Mouse (Mus musculus): ENCODE measurements at regions not wholly inside any gene's neighbourhood (a gene's known extent, or its start where the extent isn't known, plus 50 kb on each side); places are given as distances from the start of the nearest gene placed in this dataset.

DNA sequence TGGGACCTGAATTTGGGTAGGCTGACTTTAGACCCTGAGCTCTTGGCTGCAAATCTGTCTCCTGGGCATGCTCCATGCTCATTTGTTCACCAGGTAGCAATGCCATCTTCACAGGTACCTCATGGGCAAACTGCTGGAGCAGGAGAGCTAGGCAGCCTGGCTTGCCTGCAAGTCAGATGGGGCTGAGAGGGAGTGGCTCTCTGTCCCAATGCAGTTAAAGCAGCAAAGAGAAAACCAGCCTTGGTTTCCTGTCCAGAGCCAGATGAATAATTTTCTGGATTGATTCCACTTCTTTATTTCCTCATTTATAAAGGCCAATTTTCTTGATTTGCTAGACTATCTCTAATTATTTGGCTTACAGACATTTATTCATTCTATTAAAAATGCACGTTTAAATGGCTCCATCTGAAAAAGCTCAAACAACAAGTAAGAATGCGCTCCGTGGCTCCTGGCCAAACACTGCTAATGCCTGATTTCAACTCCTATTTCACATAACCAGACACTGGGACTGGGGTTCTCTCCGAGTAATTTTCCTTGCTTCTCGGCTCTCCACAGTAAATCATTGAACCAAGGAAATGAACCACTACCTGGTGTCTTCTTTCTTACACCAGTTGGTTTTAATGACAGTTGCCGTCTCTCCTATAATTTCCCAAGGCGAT lies 60.5 kb downstream of the Rsl24d1 start:
- no peaks in the 10 kb centered on the region for H3K4me1 ChIP-seq
- H3K9ac ChIP-seq = no peak overlapping the region
- H3K27ac ChIP-seq = no peak overlapping the region
- WGBS = 57% methylated on average over 7 of the region's 7 CpGs
- no peaks in the 10 kb centered on the region for H3K27me3 ChIP-seq (replicated peaks)
- H3K4me2 ChIP-seq = no peak overlapping the region
- no peak for ATAC-seq (ENCODE audit: insufficient read depth, low FRiP score, low read depth)
- no peak overlapping the region for H3K4me3 ChIP-seq (replicated peaks)
- no peaks in the 10 kb centered on the region for H3K36me3 ChIP-seq
- H3K9me3 ChIP-seq = no peaks in the 10 kb centered on the region

DNA sequence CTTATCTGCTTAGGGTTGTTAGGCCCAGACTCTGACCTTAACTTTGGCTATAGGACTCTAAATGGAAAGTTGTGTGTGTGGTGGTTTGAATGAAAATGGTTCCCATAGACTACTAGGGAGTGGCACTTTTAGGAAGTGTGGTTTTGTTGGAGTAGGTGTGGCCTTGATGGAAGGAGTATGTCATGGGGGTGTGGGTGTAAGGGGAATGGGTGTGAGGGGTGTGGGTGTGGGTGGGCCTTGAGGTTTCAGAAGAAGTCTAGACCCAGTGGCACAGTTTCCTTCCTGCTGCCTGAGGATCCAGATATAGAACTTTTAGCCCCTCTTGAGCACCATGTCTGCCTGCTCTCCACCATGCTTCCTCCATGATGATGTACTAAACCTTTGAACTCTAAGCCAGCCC lies 63.4 kb downstream of the Rsl24d1 start:
- no peaks in the 10 kb centered on the region for H3K27me3 ChIP-seq (replicated peaks)
- H3K4me1 ChIP-seq = no peaks in the 10 kb centered on the region
- no peaks in the 10 kb centered on the region for H3K9me3 ChIP-seq
- no peak overlapping the region for H3K4me2 ChIP-seq
- H3K27ac ChIP-seq = no peak overlapping the region
- no peak overlapping the region for H3K9ac ChIP-seq
- no peaks in the 10 kb centered on the region for H3K36me3 ChIP-seq
- ATAC-seq (ENCODE audit: insufficient read depth, low FRiP score, low read depth) = no peak
- H3K4me3 ChIP-seq (replicated peaks) = no peak overlapping the region

DNA sequence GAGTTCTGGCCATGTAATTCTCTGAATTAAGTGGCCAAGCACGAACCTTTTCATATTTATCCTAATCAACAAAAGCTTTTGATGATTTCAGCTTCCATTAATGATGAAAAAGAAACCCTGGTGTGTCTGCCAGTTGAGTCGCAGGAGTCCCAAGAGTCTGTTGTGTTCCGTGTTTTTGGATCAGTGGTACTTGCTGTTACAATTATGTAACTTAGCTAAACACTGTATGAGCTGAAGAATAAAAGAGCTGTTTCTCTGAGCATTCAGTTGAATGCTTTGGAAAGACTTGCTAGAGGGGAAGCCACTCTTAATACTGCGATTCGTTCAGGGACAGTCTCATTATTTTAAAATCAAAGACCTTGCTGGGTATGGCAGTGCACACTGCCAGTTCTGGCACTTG lies 70.1 kb downstream of the Rsl24d1 start:
- H3K4me1 ChIP-seq = no peaks in the 10 kb centered on the region
- 81% methylated on average over 5 of the region's 5 CpGs for WGBS
- no peak overlapping the region for H3K4me2 ChIP-seq
- H3K4me3 ChIP-seq (replicated peaks) = no peak overlapping the region
- H3K36me3 ChIP-seq = no peaks in the 10 kb centered on the region
- H3K9me3 ChIP-seq = no peaks in the 10 kb centered on the region
- no peaks in the 10 kb centered on the region for H3K27me3 ChIP-seq (replicated peaks)
- H3K9ac ChIP-seq = no peak overlapping the region
- no peak overlapping the region for H3K27ac ChIP-seq
- ATAC-seq (ENCODE audit: insufficient read depth, low FRiP score, low read depth) = no peak

DNA sequence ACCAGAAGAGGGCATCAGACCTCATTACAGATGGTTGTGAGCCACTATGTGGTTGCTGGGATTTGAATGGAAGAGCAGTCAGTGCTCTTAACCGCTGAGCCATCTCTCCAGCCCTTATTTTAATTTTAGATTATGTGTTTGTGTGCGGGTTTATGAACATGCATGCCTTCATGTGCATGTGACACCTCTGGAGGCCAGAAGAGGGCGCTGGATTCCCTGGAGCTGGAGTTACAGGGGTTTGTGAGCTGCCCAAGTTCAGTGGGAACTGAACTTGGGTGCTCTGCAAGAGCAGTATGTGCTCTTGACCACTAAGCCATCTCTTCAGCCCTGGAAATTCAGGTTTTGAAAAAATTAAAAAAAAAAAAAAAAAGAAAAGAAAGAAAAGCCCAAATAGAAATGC lies 71.7 kb downstream of the Rsl24d1 start:
- no peaks in the 10 kb centered on the region for H3K9me3 ChIP-seq
- H3K36me3 ChIP-seq = no peaks in the 10 kb centered on the region
- H3K27ac ChIP-seq = no peak overlapping the region
- H3K9ac ChIP-seq = no peak overlapping the region
- H3K4me1 ChIP-seq = no peaks in the 10 kb centered on the region
- no peak overlapping the region for H3K4me2 ChIP-seq
- 38% methylated on average over 3 of the region's 3 CpGs for WGBS
- ATAC-seq (ENCODE audit: insufficient read depth, low FRiP score, low read depth) = no peak
- no peaks in the 10 kb centered on the region for H3K27me3 ChIP-seq (replicated peaks)
- H3K4me3 ChIP-seq (replicated peaks) = no peak overlapping the region

DNA sequence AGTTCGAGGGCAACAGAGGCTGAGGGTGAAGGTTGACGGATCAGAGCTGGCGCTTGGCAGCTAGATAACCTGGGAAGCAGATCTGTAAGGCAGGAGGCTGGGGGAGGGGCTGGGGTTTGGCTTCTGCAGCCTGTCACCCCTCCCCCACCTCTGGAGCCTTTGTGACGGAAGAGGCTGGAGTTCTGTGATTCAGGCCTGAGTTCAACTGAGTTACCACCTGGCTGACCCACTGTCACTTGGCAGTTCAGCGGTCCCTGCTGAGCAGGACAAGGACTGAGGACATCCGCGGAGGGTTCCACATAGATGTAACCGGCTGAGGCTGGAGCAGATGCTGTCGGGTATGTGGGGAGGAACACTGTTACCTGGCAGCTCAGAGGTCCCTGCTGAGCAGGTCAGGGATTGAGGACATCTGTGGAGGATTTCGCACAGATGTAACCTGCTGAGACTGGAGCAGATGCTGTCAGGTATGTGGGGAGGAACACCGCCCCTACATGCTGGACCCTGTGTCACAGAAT lies 79.1 kb downstream of the Rsl24d1 start:
- no peak overlapping the region for H3K4me2 ChIP-seq
- H3K36me3 ChIP-seq = no peaks in the 10 kb centered on the region
- 23% methylated on average over 11 of the region's 11 CpGs for whole genome bisulfite sequencing
- H3K27me3 ChIP-seq (replicated peaks) = no peaks in the 10 kb centered on the region
- H3K27ac ChIP-seq = no peak overlapping the region
- ATAC-seq (ENCODE audit: insufficient read depth, low FRiP score, low read depth) = no peak
- no peak overlapping the region for H3K4me3 ChIP-seq (replicated peaks)
- H3K4me1 ChIP-seq = 0 out of 2 replicates have a peak, but pooled peaks cover 2% of the 10 kb centered on the region
- no peaks in the 10 kb centered on the region for H3K9me3 ChIP-seq
- H3K9ac ChIP-seq = no peak overlapping the region

DNA sequence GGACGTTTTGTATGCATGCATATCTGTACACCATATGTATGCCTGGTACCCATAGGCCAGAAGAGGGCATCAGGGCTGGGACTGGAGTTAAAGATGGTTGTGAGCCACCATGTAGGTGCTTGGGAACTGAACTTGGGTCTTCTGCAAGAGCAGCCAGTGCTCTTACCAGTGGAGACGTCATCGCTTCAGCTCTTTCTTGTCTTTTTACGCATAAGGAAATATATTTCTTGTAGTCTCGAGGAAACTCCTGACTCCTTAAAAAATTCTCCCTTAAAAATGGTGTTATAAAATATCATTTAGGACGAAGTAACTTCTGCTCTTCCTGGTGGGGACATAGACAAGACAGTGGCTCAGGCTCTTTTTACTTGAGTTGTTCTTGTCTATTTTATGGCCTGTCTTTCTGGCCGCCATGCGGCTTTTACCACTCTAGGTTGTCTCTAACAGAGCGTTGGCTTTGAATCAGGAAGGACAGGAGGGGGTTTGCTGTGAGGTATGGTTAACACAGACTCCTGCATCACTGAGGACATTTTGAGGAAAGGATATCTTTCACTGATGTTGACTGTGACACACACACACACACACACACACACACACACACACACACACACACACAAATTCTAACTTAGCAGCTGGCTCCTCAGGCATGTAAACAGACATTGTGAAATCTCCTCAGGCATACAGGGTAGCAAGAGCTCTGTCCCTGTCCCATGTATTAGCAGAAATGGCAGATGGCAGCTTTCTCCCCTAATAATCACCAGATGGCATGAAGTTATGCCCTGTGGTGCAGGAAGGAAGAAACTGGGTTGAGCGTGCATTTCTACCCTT lies 85.2 kb downstream of the Rsl24d1 start:
- no peaks in the 10 kb centered on the region for H3K4me1 ChIP-seq
- no peak for ATAC-seq (ENCODE audit: insufficient read depth, low FRiP score, low read depth)
- no peaks in the 10 kb centered on the region for H3K9me3 ChIP-seq
- no peak overlapping the region for H3K4me2 ChIP-seq
- no peaks in the 10 kb centered on the region for H3K36me3 ChIP-seq
- H3K27me3 ChIP-seq (replicated peaks) = no peaks in the 10 kb centered on the region
- no peak overlapping the region for H3K9ac ChIP-seq
- no peak overlapping the region for H3K4me3 ChIP-seq (replicated peaks)
- no peak overlapping the region for H3K27ac ChIP-seq
- WGBS = 91% methylated on average over 10 of the region's 10 CpGs

DNA sequence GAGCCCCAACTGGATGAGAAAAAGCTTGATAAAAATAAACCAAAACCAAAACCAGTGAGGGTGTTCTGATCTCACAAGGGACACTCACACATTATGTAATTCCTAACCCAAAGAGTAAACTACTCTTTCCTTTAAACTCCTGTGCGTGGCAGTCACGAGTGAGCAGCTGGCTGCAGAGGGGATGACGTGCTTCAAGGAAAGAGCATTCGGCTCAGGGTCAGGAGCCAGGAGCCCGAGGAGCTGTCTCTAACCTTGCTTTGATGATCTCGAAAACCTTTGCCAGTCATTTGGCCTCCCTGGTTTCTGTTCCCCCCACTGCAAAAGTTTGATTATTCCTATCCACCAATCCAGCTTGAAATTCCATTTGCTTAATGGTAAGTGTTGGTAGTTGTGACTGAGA lies 109.9 kb downstream of the Rsl24d1 start:
- no peak for ATAC-seq (ENCODE audit: insufficient read depth, low FRiP score, low read depth)
- Histone ChIP-seq H3K9me3 (no peaks in the 10 kb centered on the region), H3K27me3 (replicated peaks) (no peaks in the 10 kb centered on the region), H3K36me3 (no peaks in the 10 kb centered on the region), H3K4me2 (no peak overlapping the region), H3K4me1 (no peaks in the 10 kb centered on the region), H3K27ac (no peak overlapping the region), H3K4me3 (replicated peaks) (no peak overlapping the region), H3K9ac (no peak overlapping the region)
- WGBS = 55% methylated on average over 6 of the region's 6 CpGs

DNA sequence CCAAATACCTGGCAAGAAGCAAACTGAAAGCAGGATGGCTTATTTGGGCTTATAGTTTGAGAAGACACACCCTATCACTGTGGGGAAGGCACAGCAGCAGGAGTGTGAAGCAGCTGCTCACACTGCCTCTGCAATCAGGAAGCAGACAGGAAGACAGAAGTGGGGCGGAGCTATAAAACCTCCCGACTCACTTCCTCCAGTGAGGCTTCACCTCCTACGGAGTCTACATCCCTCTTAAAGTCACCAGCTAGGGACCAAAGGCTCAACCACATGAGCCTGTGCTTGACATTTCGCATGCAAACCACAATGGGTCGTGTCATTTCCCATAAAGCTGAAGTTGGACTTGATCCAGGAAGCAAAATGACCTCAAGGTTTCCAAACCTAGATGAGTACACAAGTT lies 127.0 kb downstream of the Rsl24d1 start:
- Histone ChIP-seq H3K9ac (no peak overlapping the region), H3K4me3 (replicated peaks) (no peak overlapping the region), H3K9me3 (no peaks in the 10 kb centered on the region), H3K36me3 (no peaks in the 10 kb centered on the region), H3K27me3 (replicated peaks) (no peaks in the 10 kb centered on the region), H3K4me1 (no peaks in the 10 kb centered on the region), H3K27ac (no peak overlapping the region), H3K4me2 (no peak overlapping the region)
- ATAC-seq (ENCODE audit: insufficient read depth, low FRiP score, low read depth) = no peak
- WGBS = 62% methylated on average over 5 of the region's 5 CpGs

DNA sequence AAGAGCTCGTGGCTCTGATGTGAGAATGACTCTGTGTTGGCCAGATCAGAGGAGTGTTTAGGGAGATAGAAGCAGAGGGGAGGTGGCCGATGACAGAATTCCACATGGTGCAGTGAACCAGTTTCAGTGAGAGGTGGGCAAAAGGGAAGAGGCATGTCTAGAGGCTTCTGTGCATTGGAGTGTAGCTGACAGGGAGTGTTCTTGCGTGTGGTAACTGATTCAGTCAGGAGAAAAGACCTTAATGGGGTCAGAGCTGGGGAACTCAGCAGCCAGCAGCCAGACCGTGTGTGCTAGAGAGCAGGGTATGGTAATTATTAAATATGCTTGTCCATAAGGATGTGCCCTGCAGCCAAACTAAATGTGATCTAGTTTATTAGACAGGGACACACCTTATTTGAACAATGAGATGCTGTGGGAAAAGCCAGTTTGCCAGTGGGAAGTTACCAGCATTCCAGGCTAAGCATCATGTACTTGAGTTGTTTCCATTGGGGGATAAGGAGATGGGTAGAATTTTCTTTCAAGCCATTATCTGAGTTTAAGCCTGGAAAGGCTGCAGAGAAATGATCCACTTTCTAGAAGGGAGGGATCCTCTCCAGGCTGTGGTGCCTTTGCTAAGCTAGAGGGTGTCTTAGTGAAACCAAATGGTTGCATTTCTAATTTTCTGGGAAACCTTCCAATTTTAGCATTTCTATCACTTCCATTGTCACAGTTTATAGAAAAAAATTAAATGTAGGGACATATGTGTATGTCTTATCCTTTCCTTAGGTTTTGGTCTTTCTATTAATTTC lies 129.5 kb downstream of the Rsl24d1 start:
- Histone ChIP-seq H3K4me3 (replicated peaks) (no peak overlapping the region), H3K27me3 (replicated peaks) (no peaks in the 10 kb centered on the region), H3K4me2 (no peak overlapping the region), H3K27ac (no peak overlapping the region), H3K9me3 (no peaks in the 10 kb centered on the region), H3K36me3 (no peaks in the 10 kb centered on the region), H3K4me1 (no peaks in the 10 kb centered on the region), H3K9ac (no peak overlapping the region)
- no peak for ATAC-seq (ENCODE audit: insufficient read depth, low FRiP score, low read depth)
- 73% methylated on average over 4 of the region's 4 CpGs for WGBS

DNA sequence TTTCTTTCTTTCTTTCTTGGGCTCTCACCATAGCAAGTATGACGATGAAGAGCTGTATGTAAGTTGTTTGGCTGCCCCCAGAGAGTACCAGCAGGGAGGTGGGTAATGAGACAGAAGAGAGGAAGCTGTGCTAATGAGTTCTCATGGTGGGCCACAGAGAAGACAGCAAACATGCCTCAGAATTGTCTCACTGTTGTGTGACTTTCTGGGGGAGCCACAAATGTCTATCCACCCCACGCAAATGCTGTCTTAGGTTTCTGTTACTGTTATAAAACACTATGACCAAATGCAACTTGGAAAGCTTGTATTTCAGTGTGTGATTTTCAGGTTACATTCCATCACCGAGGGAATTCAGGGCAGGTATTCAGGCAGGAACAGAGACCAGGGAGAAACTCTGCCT lies 131.0 kb downstream of the Rsl24d1 start:
- no peak for ATAC-seq (ENCODE audit: insufficient read depth, low FRiP score, low read depth)
- Histone ChIP-seq H3K27ac (no peak overlapping the region), H3K9me3 (no peaks in the 10 kb centered on the region), H3K36me3 (no peaks in the 10 kb centered on the region), H3K27me3 (replicated peaks) (no peaks in the 10 kb centered on the region), H3K9ac (no peak overlapping the region), H3K4me1 (no peaks in the 10 kb centered on the region), H3K4me2 (no peak overlapping the region), H3K4me3 (replicated peaks) (no peak overlapping the region)
- 67% methylated on average over 3 of the region's 3 CpGs for WGBS

DNA sequence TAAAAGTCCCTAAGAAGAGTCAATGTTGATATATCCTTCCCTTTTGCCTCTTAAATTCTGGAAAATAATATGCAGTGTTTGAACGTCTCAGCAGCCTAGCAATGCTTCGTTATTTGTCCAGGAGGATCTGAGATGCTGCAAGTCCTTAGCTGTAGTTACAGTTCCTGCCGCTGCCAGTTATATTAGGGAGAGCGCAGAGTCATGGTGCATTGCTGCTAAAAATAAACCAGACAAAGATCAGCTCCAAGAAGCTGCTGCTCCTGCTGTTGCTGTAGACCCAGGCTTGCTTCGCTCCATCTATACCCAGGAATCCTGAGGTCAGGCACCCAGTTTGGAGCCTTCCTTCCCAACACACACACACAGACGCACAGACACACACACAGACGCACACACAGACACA lies 132.3 kb downstream of the Rsl24d1 start:
- 54% methylated on average over 7 of the region's 7 CpGs for WGBS
- no peak overlapping the region for H3K4me3 ChIP-seq (replicated peaks)
- no peak for ATAC-seq (ENCODE audit: insufficient read depth, low FRiP score, low read depth)
- no peak overlapping the region for H3K4me2 ChIP-seq
- no peak overlapping the region for H3K9ac ChIP-seq
- H3K4me1 ChIP-seq = no peaks in the 10 kb centered on the region
- no peak overlapping the region for H3K27ac ChIP-seq
- no peaks in the 10 kb centered on the region for H3K36me3 ChIP-seq
- H3K27me3 ChIP-seq (replicated peaks) = no peaks in the 10 kb centered on the region
- no peaks in the 10 kb centered on the region for H3K9me3 ChIP-seq

DNA sequence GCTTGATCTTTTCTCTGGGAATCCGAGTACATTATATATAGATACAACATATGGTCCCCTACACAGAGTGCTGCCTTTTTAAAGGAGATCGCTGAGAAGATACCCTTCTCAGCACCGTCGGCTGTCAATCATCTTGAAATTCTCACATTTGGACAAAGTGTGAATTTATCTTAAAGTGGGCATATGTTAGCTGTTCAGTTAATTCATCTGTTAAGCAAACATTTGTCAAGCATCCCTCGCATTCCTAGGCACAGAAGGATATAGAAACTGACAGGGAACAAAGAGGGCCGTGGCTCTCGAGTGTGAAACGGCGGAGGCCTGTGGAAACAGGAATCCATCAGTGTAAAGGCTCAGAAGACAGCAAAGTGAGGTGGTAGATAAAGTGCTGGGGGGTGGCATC lies 144.9 kb downstream of the Rsl24d1 start:
- Histone ChIP-seq H3K4me3 (replicated peaks) (no peak overlapping the region), H3K27ac (no peak overlapping the region), H3K9me3 (no peaks in the 10 kb centered on the region), H3K4me2 (no peak overlapping the region), H3K27me3 (replicated peaks) (no peaks in the 10 kb centered on the region), H3K36me3 (no peaks in the 10 kb centered on the region), H3K4me1 (no peaks in the 10 kb centered on the region), H3K9ac (no peak overlapping the region)
- ATAC-seq (ENCODE audit: insufficient read depth, low FRiP score, low read depth) = no peak
- 58% methylated on average over 9 of the region's 9 CpGs for WGBS

All from stomach, embryonic 15.5 days (tissue).